ENCODE assay signal across 18 mouse cellular contexts in the genomic region with DNA sequence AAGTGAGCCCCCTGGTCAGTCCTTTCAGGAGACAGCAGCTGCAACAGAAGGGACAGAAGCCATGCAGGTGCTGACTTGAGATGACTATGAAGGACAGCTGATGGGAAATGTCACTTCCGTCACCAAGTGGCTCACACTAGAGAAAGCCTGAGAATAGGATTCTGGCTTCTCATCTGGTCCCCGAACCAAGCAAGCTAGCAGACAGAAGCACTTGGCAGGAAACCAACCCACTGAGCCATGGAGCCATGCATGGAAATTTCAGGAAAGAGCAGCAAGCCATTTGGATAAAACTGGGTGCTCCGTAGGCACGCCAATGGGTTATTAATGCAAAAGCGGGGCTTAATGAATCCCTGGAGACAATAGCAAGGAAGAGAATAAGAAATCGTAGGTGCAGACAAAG.
DNase-seq lines count a peak whose midpoint lies in the region; ATAC-seq and TF ChIP-seq lines count a peak whose summit lies in the region.
"Had no signal": no experiment of that assay in that cellular context is flagged by ENCODE, and none has a peak within 500 bp of the region (broad histone marks: within the 10 kb centered on the region; RNA-seq: fewer than 3 reads in every experiment).

No protein-coding gene starts in this region.

- no peak overlapping the region for H3K9ac ChIP-seq in kidney, embryonic 15.5 days
- no peak overlapping the region for H3K9ac ChIP-seq in midbrain, postnatal 0 days (replicated peaks; ENCODE audit: low read length, poor library complexity, severe bottlenecking)
- H3K9ac ChIP-seq: limb, embryonic 15.5 days; liver, embryonic 15.5 days; midbrain, embryonic 12.5 days; neural tube, embryonic 15.5 days had no signal

- no peaks in the 10 kb centered on the region for H3K9me3 ChIP-seq in kidney, embryonic 15.5 days (replicated peaks)
- H3K9me3 ChIP-seq in midbrain, postnatal 0 days (ENCODE audit: low read length): no peaks in the 10 kb centered on the region
- no peaks in the 10 kb centered on the region for H3K9me3 ChIP-seq in midbrain, embryonic 10.5 days (replicated peaks)
- H3K9me3 ChIP-seq: limb, embryonic 15.5 days; liver, embryonic 15.5 days; midbrain, embryonic 12.5 days; neural tube, embryonic 15.5 days had no signal

- TF ChIP-seq CTCF in kidney, adult 2 months (conservative IDR thresholded peaks at IDR 0.05; ENCODE audit: insufficient read depth, insufficient read length, low read depth, low read length): no peak
- TF ChIP-seq CTCF in midbrain, postnatal 0 days (IDR thresholded peaks at IDR 0.05): no peak

- no peaks in the 10 kb centered on the region for H3K4me1 ChIP-seq in kidney, adult 2 months (ENCODE audit: control insufficient read depth, insufficient read depth, low read length)
- H3K4me1 ChIP-seq in kidney, embryonic 15.5 days: 0 out of 2 replicates have a peak, but pooled peaks cover 4% of the 10 kb centered on the region
- H3K4me1 ChIP-seq in midbrain, postnatal 0 days (ENCODE audit: insufficient read depth, low read length): no peaks in the 10 kb centered on the region
- peaks cover 25% of the 10 kb centered on the region for H3K4me1 ChIP-seq in midbrain, embryonic 10.5 days
- H3K4me1 ChIP-seq: limb, embryonic 15.5 days; liver, embryonic 15.5 days had no signal

- H3K27me3 ChIP-seq in kidney, adult 2 months (replicated peaks; ENCODE audit: control insufficient read depth, insufficient read depth, low read length): no peaks in the 10 kb centered on the region
- H3K27me3 ChIP-seq in kidney, embryonic 15.5 days: 0 out of 2 replicates have a peak, but pooled peaks cover 3% of the 10 kb centered on the region
- H3K27me3 ChIP-seq in midbrain, postnatal 0 days (ENCODE audit: insufficient read depth, low read length): no peaks in the 10 kb centered on the region
- peaks cover 36% of the 10 kb centered on the region for H3K27me3 ChIP-seq in midbrain, embryonic 10.5 days (ENCODE audit: low read depth, poor library complexity, severe bottlenecking)
- H3K27me3 ChIP-seq: limb, embryonic 15.5 days; liver, embryonic 15.5 days; neural tube, embryonic 15.5 days had no signal

- no peak overlapping the region for H3K4me3 ChIP-seq in kidney, adult 2 months (ENCODE audit: insufficient read depth, low read depth, low read length)
- H3K4me3 ChIP-seq in kidney, embryonic 15.5 days (replicated peaks): no peak overlapping the region
- no peak overlapping the region for H3K4me3 ChIP-seq in midbrain, postnatal 0 days (ENCODE audit: low read depth, low read length)
- no peak overlapping the region for H3K4me3 ChIP-seq in midbrain, embryonic 10.5 days
- H3K4me3 ChIP-seq: gastrocnemius, adult 2 months; limb, embryonic 15.5 days; liver, embryonic 15.5 days; midbrain, embryonic 12.5 days; neural tube, embryonic 15.5 days had no signal

- 70% methylated on average over 6 of the region's 6 CpGs for WGBS in kidney, adult 2 months
- whole genome bisulfite sequencing in kidney, embryonic 15.5 days: 85% methylated on average over 6 of the region's 6 CpGs
- WGBS in midbrain, postnatal 0 days: 68% methylated on average over 6 of the region's 6 CpGs
- WGBS in midbrain, embryonic 10.5 days: 94% methylated on average over 6 of the region's 6 CpGs

- no peak overlapping the region for H3K4me2 ChIP-seq in kidney, embryonic 15.5 days
- H3K4me2 ChIP-seq in midbrain, postnatal 0 days (ENCODE audit: low read depth, low read length, poor library complexity, severe bottlenecking): no peak overlapping the region
- H3K4me2 ChIP-seq: limb, embryonic 15.5 days; liver, embryonic 15.5 days; midbrain, embryonic 12.5 days; neural tube, embryonic 15.5 days had no signal

- no peak overlapping the region for H3K27ac ChIP-seq in kidney, adult 2 months (ENCODE audit: insufficient read depth, low read depth, low read length)
- no peak overlapping the region for H3K27ac ChIP-seq in kidney, embryonic 15.5 days
- no peak overlapping the region for H3K27ac ChIP-seq in midbrain, postnatal 0 days (ENCODE audit: low read depth, low read length)
- H3K27ac ChIP-seq in midbrain, embryonic 10.5 days (replicated peaks): no peak overlapping the region
- H3K27ac ChIP-seq: gastrocnemius, adult 2 months; limb, embryonic 15.5 days; liver, embryonic 15.5 days; macrophage; midbrain, embryonic 12.5 days; neural tube, embryonic 15.5 days had no signal

- TF ChIP-seq POLR2A in kidney, adult 2 months (IDR thresholded peaks at IDR 0.05; ENCODE audit: low read depth, low read length): no peak

- H3K36me3 ChIP-seq in kidney, adult 2 months (ENCODE audit: control insufficient read depth, insufficient read depth, low read length): no peaks in the 10 kb centered on the region
- no peaks in the 10 kb centered on the region for H3K36me3 ChIP-seq in kidney, embryonic 15.5 days
- no peaks in the 10 kb centered on the region for H3K36me3 ChIP-seq in midbrain, postnatal 0 days (ENCODE audit: insufficient read depth, low read length)
- no peaks in the 10 kb centered on the region for H3K36me3 ChIP-seq in midbrain, embryonic 10.5 days
- H3K36me3 ChIP-seq: limb, embryonic 15.5 days; liver, embryonic 15.5 days; midbrain, embryonic 12.5 days; neural tube, embryonic 15.5 days had no signal

- peak; percentile 39 for DNase-seq in kidney, adult 2 months
- peak; percentile 26 for DNase-seq in midbrain, postnatal 0 days (ENCODE audit: low spot score)
- no peak for DNase-seq in midbrain, embryonic 10.5 days (ENCODE audit: low spot score)
- DNase-seq in layer of hippocampus, adult 9-11 months: peak; percentile 64
- DNase-seq in urinary bladder, postnatal 10 days (ENCODE audit: low spot score): no peak
- DNase-seq: adrenal gland, adult 2 months; cerebellum, adult 9-11 months; embryo, embryonic 11 days; gastrocnemius, adult 2 months; kidney, adult 18-20 months had no signal

- no peak for ATAC-seq in kidney, embryonic 15.5 days (replicated peaks; ENCODE audit: low FRiP score)
- ATAC-seq in midbrain, postnatal 0 days (ENCODE audit: low FRiP score): no peak
- ATAC-seq in granulocyte monocyte progenitor cell, adult 5-6 weeks (replicated peaks; ENCODE audit: poor library complexity, severe bottlenecking): no peak
- ATAC-seq: forebrain, embryonic 16.5 days had no signal

Comparison
In these comparisons a context has a peak if more than half of its experiments do, and no peak if none do; other contexts are left out.
1. DNase-seq: peak in kidney, adult 2 months (single experiment), midbrain, postnatal 0 days (single experiment) and layer of hippocampus, adult 9-11 months (single experiment); none in midbrain, embryonic 10.5 days (single experiment) and urinary bladder, postnatal 10 days (single experiment).